Mouse (Mus musculus): Measurements from ENCODE around the gene Ankrd40.

DNA sequence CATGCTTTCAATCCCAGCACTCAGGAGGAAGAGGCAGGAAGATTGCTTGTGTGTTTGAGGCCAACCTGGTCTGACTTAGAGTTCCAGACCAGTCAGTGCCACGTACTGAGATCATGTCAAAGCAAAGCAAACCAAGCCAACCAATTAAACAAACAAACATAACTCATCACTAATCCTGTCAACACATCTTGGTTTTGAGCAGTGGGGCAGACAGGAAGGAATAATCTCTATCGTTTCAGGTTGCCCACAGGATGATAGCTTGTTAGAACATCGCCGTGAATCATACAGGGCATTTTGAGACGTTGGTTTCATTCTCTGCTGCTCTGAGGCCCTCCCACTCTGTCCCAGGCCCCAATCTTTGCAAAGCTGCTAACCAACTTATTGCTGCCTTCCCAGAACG lies 42.2 kb downstream of the Ankrd40 start:
- TF ChIP-seq POLR2A (IDR thresholded peaks at IDR 0.05; ENCODE audit: low read depth, low read length) (no peak), CTCF (IDR thresholded peaks at IDR 0.05; ENCODE audit: extremely low read depth, insufficient read length, insufficient replicate concordance, low read depth, low read length) (no peak)

Measured in small intestine, adult 2 months (tissue).